Mouse (Mus musculus) E14TG2a.4 (cell line): ENCODE data around the gene Il5ra.

Experiments
- CTCF ChIP-seq: conservative IDR thresholded peaks from 2 replicates; pipeline ENCODE4 v1.5.1; 2014; ENCODE audit warnings: low read length
- NANOG ChIP-seq: IDR thresholded peaks from 2 replicates; pipeline ENCODE4 v1.6.1; 2014; ENCODE audit warnings: borderline replicate concordance, low read length, mixed read lengths

DNA sequence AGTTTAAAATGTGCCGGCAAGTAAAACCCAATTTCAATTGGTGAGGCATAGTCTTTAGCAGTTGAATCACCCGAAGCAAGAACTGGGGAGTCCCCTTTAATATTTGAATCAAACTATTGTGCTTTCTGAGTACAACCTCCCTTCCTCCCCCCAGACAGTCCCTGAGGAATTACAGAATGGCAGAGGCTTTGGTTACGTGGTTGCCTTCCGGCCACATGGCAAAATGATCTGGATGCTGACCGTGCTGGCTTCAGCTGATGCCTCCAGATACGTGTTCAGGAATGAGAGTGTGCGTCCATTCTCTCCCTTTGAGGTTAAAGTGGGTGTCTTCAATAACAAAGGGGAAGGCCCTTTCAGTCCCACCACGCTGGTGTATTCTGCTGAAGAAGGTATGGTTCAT is 73.3 kb downstream of the Il5ra start:
- no peak for TF ChIP-seq CTCF
- TF ChIP-seq NANOG = no peak
